Mouse (Mus musculus) stomach, postnatal 0 days (tissue): ENCODE data around the gene Parp12.

Experiments
- CTCF ChIP-seq: IDR thresholded peaks from 2 replicates; pipeline ENCODE4 v1.5.1; 2016; ENCODE audit warnings: antibody characterized with exemption, low read depth, mild to moderate bottlenecking, moderate library complexity
- EP300 ChIP-seq: optimal IDR thresholded peaks from 2 replicates; pipeline ENCODE3; 2016; ENCODE audit warnings: antibody characterized with exemption

DNA sequence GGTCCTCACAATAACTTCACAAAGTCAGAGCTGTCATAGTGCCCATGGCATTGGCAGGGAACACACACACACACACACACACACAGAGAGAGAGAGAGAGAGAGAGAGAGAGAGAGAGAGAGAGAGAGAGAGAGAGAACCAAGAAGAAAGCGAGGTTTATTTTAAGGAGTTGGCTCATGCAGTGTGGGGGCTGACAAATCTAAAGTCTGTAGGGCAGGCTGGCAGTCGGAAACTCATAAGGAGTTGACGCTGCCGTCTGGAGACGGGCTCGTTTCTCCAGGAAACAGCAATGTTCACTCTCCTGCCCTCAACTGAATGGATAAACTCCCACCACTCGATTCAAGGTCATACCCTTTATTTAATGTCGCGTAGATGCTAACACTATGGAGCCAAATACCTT lies 77.7 kb downstream of the Parp12 start:
- TF ChIP-seq CTCF (no peak), EP300 (no peak)
